Mouse (Mus musculus): ENCODE measurements around the gene Ghrhr.

Gene Ghrhr

GRCm38 (mm10) chr6:55353711-55354445, 22.2 kb upstream of the Ghrhr start:
- DNase-seq (ENCODE audit: low spot score in 2 of 2): no peak

- no peak for DNase-seq (ENCODE audit: low spot score in 2 of 2)
Measured at GRCm38 (mm10) chr6:55354456-55355117, 21.5 kb upstream of the Ghrhr start.

GRCm38 (mm10) chr6:55355575-55355974, 20.5 kb upstream of the Ghrhr start:
- DNase-seq (ENCODE audit: low spot score in 2 of 2): no peak

GRCm38 (mm10) chr6:55356017-55356703, 19.9 kb upstream of the Ghrhr start:
- DNase-seq (ENCODE audit: low spot score in 2 of 2): no peak

- DNase-seq (ENCODE audit: low spot score in 2 of 2): no peak
Measured at GRCm38 (mm10) chr6:55356976-55357635, 19.0 kb upstream of the Ghrhr start.

GRCm38 (mm10) chr6:55357636-55358031, 18.5 kb upstream of the Ghrhr start:
- no peak for DNase-seq (ENCODE audit: low spot score in 2 of 2)

- no peak for DNase-seq (ENCODE audit: low spot score in 2 of 2)
Measured at GRCm38 (mm10) chr6:55358731-55359143, 17.4 kb upstream of the Ghrhr start.

- no peak for DNase-seq (ENCODE audit: low spot score in 2 of 2)
Measured at GRCm38 (mm10) chr6:55362663-55363062, 13.4 kb upstream of the Ghrhr start.

GRCm38 (mm10) chr6:55367126-55367525, 9.0 kb upstream of the Ghrhr start:
- no peak for DNase-seq (ENCODE audit: low spot score in 2 of 2)

- DNase-seq (ENCODE audit: low spot score in 2 of 2): no peak
Measured at GRCm38 (mm10) chr6:55370831-55371230, 5.3 kb upstream of the Ghrhr start.

GRCm38 (mm10) chr6:55376511-55376910, 416 bp downstream of the Ghrhr start:
- no peak for DNase-seq (ENCODE audit: low spot score in 2 of 2)

- DNase-seq (ENCODE audit: low spot score in 2 of 2): no peak
Measured at GRCm38 (mm10) chr6:55377461-55377860, 1.4 kb downstream of the Ghrhr start.

GRCm38 (mm10) chr6:55379641-55380335, 3.7 kb downstream of the Ghrhr start:
- DNase-seq (ENCODE audit: low spot score in 2 of 2): no peak

- DNase-seq (ENCODE audit: low spot score in 2 of 2): no peak
Measured at GRCm38 (mm10) chr6:55381966-55382365, 5.9 kb downstream of the Ghrhr start.

GRCm38 (mm10) chr6:55383897-55384296, 7.8 kb downstream of the Ghrhr start:
- DNase-seq (ENCODE audit: low spot score in 2 of 2): peak; percentile 49 to 54

- DNase-seq (ENCODE audit: low spot score in 2 of 2): no peak
Measured at GRCm38 (mm10) chr6:55384356-55384951, 8.4 kb downstream of the Ghrhr start.

- DNase-seq (ENCODE audit: low spot score in 2 of 2): no peak
Measured at GRCm38 (mm10) chr6:55388546-55389169, 12.6 kb downstream of the Ghrhr start.

- DNase-seq (ENCODE audit: low spot score in 2 of 2): no peak
Measured at GRCm38 (mm10) chr6:55389321-55389720, 13.2 kb downstream of the Ghrhr start.

- no peak for DNase-seq (ENCODE audit: low spot score in 2 of 2)
Measured at GRCm38 (mm10) chr6:55391814-55392213, 15.7 kb downstream of the Ghrhr start.

- DNase-seq (ENCODE audit: low spot score in 2 of 2): peak; percentile 67 to 69
Measured at GRCm38 (mm10) chr6:55392453-55392852, 16.4 kb downstream of the Ghrhr start.

GRCm38 (mm10) chr6:55394854-55395253, 18.8 kb downstream of the Ghrhr start:
- no peak for DNase-seq (ENCODE audit: low spot score in 2 of 2)

All from urinary bladder, postnatal 36 days (tissue).